8 mouse cellular contexts compared by ENCODE assay signal in genomic region chr3:87616957-87617810, GRCm38 (mm10). TPM values are rescaled to one million over a fixed set of nuclear protein-coding genes. Genes with fewer than 3 reads are reported as not detected.
DNase-seq lines count a peak whose midpoint lies in the region; ATAC-seq and TF ChIP-seq lines count a peak whose summit lies in the region.

TSS of gene Arhgef11 (plus strand) at chr3:87617559.

- TF ChIP-seq EP300 in lung, postnatal 0 days (IDR thresholded peaks at IDR 0.05), result no peak

- peak within 1 kb of the TSS; percentile 91 for H3K9ac ChIP-seq in lung, postnatal 0 days (replicated peaks; ENCODE audit: low read depth)

- peak; percentile 32 for DNase-seq in MEL-GATA-1-ER (ENCODE audit: extremely low read depth, low read depth)
- DNase-seq in cerebellum, adult 8-10 months, result peak; percentile 77
- peak; percentile 61 to 79 for DNase-seq in layer of hippocampus, postnatal 10 days (ENCODE audit: low spot score in 2 of 2)
- peak; percentile 93 for DNase-seq in lung, postnatal 0 days (ENCODE audit: low spot score)
- DNase-seq in ovary, postnatal 14 days (ENCODE audit: low spot score), result peak; percentile 63
- peak; percentile 79 for DNase-seq in thymus, postnatal 14 days

- no peaks in the 10 kb centered on the region for H3K36me3 ChIP-seq in lung, postnatal 0 days (ENCODE audit: insufficient read depth, low read length)

- no peaks in the 10 kb centered on the region for H3K27me3 ChIP-seq in lung, postnatal 0 days (replicated peaks; ENCODE audit: insufficient read depth, low read length)

- H3K27ac ChIP-seq in lung, postnatal 0 days (ENCODE audit: low read length), result peak within 1 kb of the TSS; percentile 93

- peak within 1 kb of the TSS; percentile 71 for H3K4me2 ChIP-seq in lung, postnatal 0 days (replicated peaks; ENCODE audit: low read depth, low read length)

- peaks cover 27% of the 10 kb centered on the region for H3K4me1 ChIP-seq in lung, postnatal 0 days (ENCODE audit: insufficient read depth, low read depth, low read length)

- peak within 1 kb of the TSS; percentile 73 for H3K4me3 ChIP-seq in lung, postnatal 0 days (ENCODE audit: low read depth, low read length)

- no peaks in the 10 kb centered on the region for H3K9me3 ChIP-seq in lung, postnatal 0 days (ENCODE audit: low read length)

- no peak for TF ChIP-seq CTCF in lung, postnatal 0 days (IDR thresholded peaks at IDR 0.05)

- WGBS in lung, postnatal 0 days, result under 1% methylated on average over 65 of the region's 101 CpGs

- peak; percentile 68 for ATAC-seq in frontal cortex, adult (ENCODE audit: low TSS enrichment)
- peak; percentile 43 to 68 for ATAC-seq in hematopoietic stem cell, adult 5-6 weeks (replicated peaks in 1 of 2; ENCODE audit: insufficient read depth in 1 of 2, low FRiP score in 2 of 2, low TSS enrichment in 1 of 2, low read depth in 1 of 2, poor library complexity in 2 of 2, severe bottlenecking in 2 of 2)
- peak; percentile 97 for ATAC-seq in lung, postnatal 0 days

RNA-seq across cellular contexts. Expression of gene Arhgef11, which starts in this region (rescaled TPM):
- total RNA-seq in hematopoietic stem cell, adult 5-6 weeks (2017), result 8.5 and 15.1 TPM in 2 replicates
- 10 to 100 TPM; 49.4 to 51.3 TPM for total RNA-seq in layer of hippocampus, postnatal 10 days (2021)
- 9.8 and 10.7 TPM in 2 replicates for polyA plus RNA-seq in lung, postnatal 0 days (2015; fragmentation: Nextera tagmentation; extraction: Ambion mirVana)

Comparison
In these comparisons a context has a peak if more than half of its experiments do, and no peak if none do; other contexts are left out.
1. Peak in every context shown above with its lines: DNase-seq, ATAC-seq, H3K4me3 ChIP-seq and H3K27ac ChIP-seq.
2. DNase-seq: peak in every context shown above with its lines; median percentile 93 in lung, postnatal 0 days; 79 in thymus, postnatal 14 days; 77 in cerebellum, adult 8-10 months; 70 in layer of hippocampus, postnatal 10 days; 63 in ovary, postnatal 14 days; 32 in MEL-GATA-1-ER.